Mouse (Mus musculus): Measurements from ENCODE around the gene Adk. TPM values are rescaled to one million over a fixed set of nuclear protein-coding genes. Genes with fewer than 3 reads are reported as not detected.
"Not testable (repeated sequence)": the region's sequence is repeated elsewhere in the genome, so short reads cannot be mapped to it uniquely, and the experiment has no call there.

Adk gene
- polyA plus RNA-seq, 1 experiment: 65.5 TPM

GRCm38 (mm10) chr14:21094161-21094560 is 41.8 kb downstream of the Adk start:
- DNase-seq (ENCODE audit: low read depth, low spot score): not testable (repeated sequence)

- DNase-seq (ENCODE audit: low read depth, low spot score): no peak
Measured at GRCm38 (mm10) chr14:21096279-21096678, 43.9 kb downstream of the Adk start.

GRCm38 (mm10) chr14:21096689-21097088 is 44.3 kb downstream of the Adk start:
- WGBS: 39% methylated on average over 4 of the region's 4 CpGs
- no peak for DNase-seq (ENCODE audit: low read depth, low spot score)

- 26% methylated on average over 7 of the region's 7 CpGs for whole genome bisulfite sequencing
- no peak for DNase-seq (ENCODE audit: low read depth, low spot score)
Measured at GRCm38 (mm10) chr14:21099371-21099770, 47.0 kb downstream of the Adk start.

- WGBS: 71% methylated on average over 2 of the region's 2 CpGs
- no peak for DNase-seq (ENCODE audit: low read depth, low spot score)
Measured at GRCm38 (mm10) chr14:21100876-21101275, 48.5 kb downstream of the Adk start.

- DNase-seq (ENCODE audit: low read depth, low spot score): no peak
- WGBS: 47% methylated on average over 7 of the region's 7 CpGs
Measured at GRCm38 (mm10) chr14:21101562-21101961, 49.2 kb downstream of the Adk start.

GRCm38 (mm10) chr14:21102666-21103203 is 50.4 kb downstream of the Adk start:
- no peak for DNase-seq (ENCODE audit: low read depth, low spot score)
- 91% methylated on average over 4 of the region's 4 CpGs for WGBS

GRCm38 (mm10) chr14:21105049-21105448 is 52.7 kb downstream of the Adk start:
- no peak for DNase-seq (ENCODE audit: low read depth, low spot score)

- 87% methylated on average over 8 of the region's 8 CpGs for WGBS
Measured at GRCm38 (mm10) chr14:21106582-21106981, 54.2 kb downstream of the Adk start.

GRCm38 (mm10) chr14:21107551-21107950 is 55.2 kb downstream of the Adk start:
- 72% methylated on average over 3 of the region's 3 CpGs for WGBS
- no peak for DNase-seq (ENCODE audit: low read depth, low spot score)

More at GRCm38 (mm10) chr14:21106582-21106981, 54.2 kb downstream of the Adk start:
- DNase-seq (ENCODE audit: low read depth, low spot score): no peak

GRCm38 (mm10) chr14:21110492-21110891 is 58.1 kb downstream of the Adk start:
- WGBS: 53% methylated on average over 4 of the region's 4 CpGs
- DNase-seq (ENCODE audit: low read depth, low spot score): no peak

- no peak for DNase-seq (ENCODE audit: low read depth, low spot score)
- WGBS: 66% methylated on average over 1 of the region's 1 CpGs
Measured at GRCm38 (mm10) chr14:21111500-21111899, 59.1 kb downstream of the Adk start.

GRCm38 (mm10) chr14:21112174-21112573 is 59.8 kb downstream of the Adk start:
- 35% methylated on average over 5 of the region's 5 CpGs for WGBS

GRCm38 (mm10) chr14:21112742-21113141 is 60.4 kb downstream of the Adk start:
- WGBS: 34% methylated on average over 6 of the region's 6 CpGs
- no peak for DNase-seq (ENCODE audit: low read depth, low spot score)

More at GRCm38 (mm10) chr14:21112174-21112573, 59.8 kb downstream of the Adk start:
- no peak for DNase-seq (ENCODE audit: low read depth, low spot score)

- no peak for DNase-seq (ENCODE audit: low read depth, low spot score)
Measured at GRCm38 (mm10) chr14:21114339-21114738, 62.0 kb downstream of the Adk start.

GRCm38 (mm10) chr14:21115318-21115717 is 62.9 kb downstream of the Adk start:
- DNase-seq (ENCODE audit: low read depth, low spot score): no peak
- WGBS: 20% methylated on average over 4 of the region's 4 CpGs

- WGBS: 34% methylated on average over 3 of the region's 3 CpGs
- DNase-seq (ENCODE audit: low read depth, low spot score): no peak
Measured at GRCm38 (mm10) chr14:21115888-21116460, 63.6 kb downstream of the Adk start.

- 60% methylated on average over 4 of the region's 4 CpGs for WGBS
- no peak for DNase-seq (ENCODE audit: low read depth, low spot score)
Measured at GRCm38 (mm10) chr14:21118095-21118494, 65.7 kb downstream of the Adk start.

- no peak for DNase-seq (ENCODE audit: low read depth, low spot score)
- 77% methylated on average over 9 of the region's 9 CpGs for WGBS
Measured at GRCm38 (mm10) chr14:21119653-21120313, 67.4 kb downstream of the Adk start.

- 34% methylated on average over 3 of the region's 3 CpGs for WGBS
- DNase-seq (ENCODE audit: low read depth, low spot score): no peak
Measured at GRCm38 (mm10) chr14:21120473-21120872, 68.1 kb downstream of the Adk start.

GRCm38 (mm10) chr14:21127215-21127614 is 74.8 kb downstream of the Adk start:
- 72% methylated on average over 6 of the region's 6 CpGs for WGBS
- DNase-seq (ENCODE audit: low read depth, low spot score): no peak
